Mouse (Mus musculus) regulatory T cell (primary cell): ENCODE results near the gene Syvn1.

Experiments
- in situ Hi-C: fragments of 300-600 bp; cut with MboI, MseI; formaldehyde crosslinking; loops from one replicate; pipeline ENCODE4 v1.15.1; 2025; ENCODE audit warnings: high pct_unique_total_duplicates

Gene Syvn1

GRCm38 (mm10) chr19:6046294-6047153 lies at the start of gene Syvn1:
Syvn1 (plus strand) TSS chr19:6046576.
- in situ Hi-C loops, result no loop called here

- in situ Hi-C loops, result no loop called here
Observed at GRCm38 (mm10) chr19:5998180-5998579, 48.2 kb upstream of the Syvn1 start.

- in situ Hi-C loops, result no loop called here
Observed at GRCm38 (mm10) chr19:5999969-6000368, 46.4 kb upstream of the Syvn1 start.

- in situ Hi-C loops, result no loop called here
Observed at GRCm38 (mm10) chr19:6005541-6005940, 40.8 kb upstream of the Syvn1 start.

- in situ Hi-C loops, result no loop called here
Observed at GRCm38 (mm10) chr19:6007013-6007412, 39.4 kb upstream of the Syvn1 start.

GRCm38 (mm10) chr19:6009137-6009536 lies 37.2 kb upstream of the Syvn1 start:
- in situ Hi-C loops, result no loop called here

GRCm38 (mm10) chr19:6013691-6014090 lies 32.7 kb upstream of the Syvn1 start:
- in situ Hi-C loops, result no loop called here

DNA sequence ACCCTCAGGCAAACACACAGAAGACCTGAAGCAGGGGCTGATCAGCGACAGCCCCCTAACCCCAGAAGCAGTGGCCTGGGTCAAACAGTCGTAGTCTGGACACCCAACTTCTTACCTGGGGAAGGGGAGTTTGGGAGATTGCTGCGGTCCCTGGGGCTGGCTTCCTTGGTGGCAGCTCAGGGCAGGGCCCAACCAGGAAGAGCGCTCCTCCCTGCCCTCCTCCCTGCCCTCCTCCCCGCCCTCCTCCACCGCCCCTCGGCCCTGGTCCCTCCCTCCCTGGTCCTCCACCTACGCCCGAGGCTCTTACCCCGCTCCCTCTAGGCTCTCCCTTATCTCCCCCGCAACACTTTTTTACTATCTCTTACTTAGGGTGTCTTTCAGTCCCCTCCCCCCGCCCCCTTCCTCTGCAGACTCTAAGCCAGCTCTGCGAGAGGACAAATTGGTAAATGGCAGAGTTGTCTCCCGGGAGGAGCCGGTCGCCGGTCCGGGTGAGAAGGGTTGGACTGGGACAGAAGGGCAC lies 31.3 kb upstream of the Syvn1 start:
- in situ Hi-C loops, result no loop called here

- in situ Hi-C loops, result no loop called here
Observed at GRCm38 (mm10) chr19:6015511-6016315, 30.7 kb upstream of the Syvn1 start, which contains the start of gene Capn1. Capn1 (minus strand) TSS chr19:6015897.

- in situ Hi-C loops, result no loop called here
Observed at GRCm38 (mm10) chr19:6016532-6016931, 29.8 kb upstream of the Syvn1 start.

DNA sequence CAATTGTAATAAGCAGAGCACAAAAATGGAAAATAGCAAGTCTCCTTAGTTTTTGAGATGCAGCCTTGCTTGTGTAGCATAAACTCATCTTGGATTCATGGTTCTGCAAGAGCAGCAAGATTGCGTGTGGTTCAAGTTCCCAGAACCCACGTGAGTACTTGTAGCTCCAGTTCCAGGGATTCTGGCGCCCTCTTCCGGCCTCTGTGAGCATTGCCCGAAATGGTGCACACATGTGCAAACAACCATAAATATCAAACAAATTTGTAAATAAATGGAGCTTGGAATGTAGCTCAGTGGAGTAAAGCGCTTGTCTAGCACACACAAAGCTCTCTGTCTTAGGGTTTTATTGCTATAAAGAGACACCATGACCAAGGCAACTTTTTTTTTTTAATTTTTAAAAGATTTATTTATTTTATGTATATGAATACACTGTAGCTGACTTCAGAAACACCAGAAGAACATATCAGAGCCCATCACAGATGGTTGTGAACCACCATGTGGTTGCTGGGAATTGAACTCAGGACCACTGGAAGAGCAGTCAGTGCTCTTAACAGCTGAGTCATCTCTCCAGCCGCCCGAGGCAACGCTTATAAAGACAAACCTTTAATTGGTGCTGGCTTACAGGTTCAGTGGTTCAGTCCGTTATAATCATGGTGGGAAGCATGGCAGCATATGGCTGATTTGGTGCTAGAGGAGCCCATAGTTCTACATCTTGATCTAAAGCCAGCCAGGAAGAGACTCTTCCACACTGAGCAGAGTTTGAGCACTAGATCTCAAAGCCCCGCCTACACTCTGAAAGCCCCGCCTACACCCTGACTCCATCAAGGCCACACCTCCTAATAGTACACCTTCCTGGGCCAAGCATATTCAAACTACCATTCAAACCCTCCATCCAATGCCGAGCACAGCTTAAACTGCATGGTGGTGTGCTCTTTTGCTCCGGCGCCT lies 28.0 kb upstream of the Syvn1 start:
- in situ Hi-C loops, result no loop called here

- in situ Hi-C loops, result no loop called here
Observed at GRCm38 (mm10) chr19:6020276-6020675, 26.1 kb upstream of the Syvn1 start.

DNA sequence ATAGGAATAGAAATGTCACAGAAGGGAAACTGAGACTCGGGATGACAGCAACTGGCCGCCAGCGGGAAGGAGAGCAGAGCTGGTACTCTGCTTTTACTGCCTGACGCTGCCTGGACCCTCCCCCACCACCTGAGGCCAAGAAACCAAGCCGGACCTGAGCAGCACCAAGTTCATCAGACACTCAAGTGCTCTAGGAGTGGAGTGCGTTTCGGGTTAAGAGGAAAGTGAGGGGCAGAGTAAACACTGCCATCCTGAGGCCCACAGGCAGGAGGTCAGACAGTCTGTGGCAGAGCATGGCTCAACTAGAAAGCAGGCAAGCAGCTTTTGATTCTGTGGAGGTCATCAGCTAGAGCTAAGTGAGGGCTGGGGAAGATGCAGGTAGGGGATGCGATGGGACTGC lies 23.3 kb upstream of the Syvn1 start:
- in situ Hi-C loops, result no loop called here

DNA sequence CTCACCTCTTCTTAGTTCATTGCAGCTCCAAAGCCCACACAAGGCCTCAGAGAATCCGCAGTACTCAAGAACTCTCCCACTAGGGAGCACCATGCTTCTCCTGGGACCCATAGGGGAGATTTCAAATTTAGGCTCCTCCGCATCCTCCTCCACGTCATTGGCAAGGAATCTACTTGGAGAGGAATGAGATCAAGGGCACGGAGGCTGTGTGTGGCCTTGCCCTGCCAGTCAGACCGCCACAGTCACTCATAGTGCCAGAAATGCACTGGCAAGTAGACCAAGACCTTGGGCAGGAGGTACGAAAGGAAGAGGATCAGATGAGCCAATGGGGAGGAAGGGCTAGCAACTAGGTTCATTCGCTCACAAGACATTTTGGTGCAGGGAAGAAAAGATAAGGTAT lies 22.4 kb upstream of the Syvn1 start:
- in situ Hi-C loops, result no loop called here

DNA sequence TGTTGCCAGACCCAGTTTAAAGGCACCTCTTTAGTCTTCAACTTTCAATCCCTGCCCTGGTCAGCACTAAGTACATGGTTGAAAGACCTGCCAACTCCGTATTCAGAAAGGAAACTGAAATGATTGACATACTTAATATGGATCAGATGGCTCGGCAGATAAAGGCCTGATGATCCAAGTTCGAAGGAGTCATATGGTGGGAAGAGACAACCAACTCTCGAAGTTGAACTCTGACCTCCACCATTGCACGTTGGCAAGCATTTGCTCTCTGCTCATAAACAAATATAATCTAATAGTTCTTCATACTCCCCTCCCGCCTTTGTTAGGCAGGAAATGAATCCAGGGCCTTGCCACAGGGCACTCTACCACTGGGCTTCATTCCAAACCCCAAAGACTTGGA lies 17.4 kb upstream of the Syvn1 start:
- in situ Hi-C loops, result no loop called here

DNA sequence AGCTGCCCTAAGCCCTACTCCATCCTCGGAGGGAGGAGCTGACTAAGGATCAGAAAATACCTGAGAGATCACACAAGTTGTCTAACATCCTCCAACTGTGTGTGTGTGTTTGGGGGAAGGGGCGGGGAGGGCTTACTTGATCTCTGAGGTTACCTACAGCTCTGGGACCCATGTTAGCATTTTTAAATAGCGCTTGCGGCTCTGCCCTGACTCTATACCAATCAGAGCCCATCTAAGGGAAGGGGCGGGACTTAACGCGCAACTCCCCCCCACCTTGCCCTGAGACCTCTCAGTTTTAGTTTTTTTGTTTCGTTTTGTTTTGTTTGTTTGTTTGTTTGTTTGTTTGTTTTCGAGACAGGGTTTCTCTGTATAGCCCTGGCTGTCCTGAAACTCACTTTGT lies 16.9 kb upstream of the Syvn1 start:
- in situ Hi-C loops, result no loop called here

DNA sequence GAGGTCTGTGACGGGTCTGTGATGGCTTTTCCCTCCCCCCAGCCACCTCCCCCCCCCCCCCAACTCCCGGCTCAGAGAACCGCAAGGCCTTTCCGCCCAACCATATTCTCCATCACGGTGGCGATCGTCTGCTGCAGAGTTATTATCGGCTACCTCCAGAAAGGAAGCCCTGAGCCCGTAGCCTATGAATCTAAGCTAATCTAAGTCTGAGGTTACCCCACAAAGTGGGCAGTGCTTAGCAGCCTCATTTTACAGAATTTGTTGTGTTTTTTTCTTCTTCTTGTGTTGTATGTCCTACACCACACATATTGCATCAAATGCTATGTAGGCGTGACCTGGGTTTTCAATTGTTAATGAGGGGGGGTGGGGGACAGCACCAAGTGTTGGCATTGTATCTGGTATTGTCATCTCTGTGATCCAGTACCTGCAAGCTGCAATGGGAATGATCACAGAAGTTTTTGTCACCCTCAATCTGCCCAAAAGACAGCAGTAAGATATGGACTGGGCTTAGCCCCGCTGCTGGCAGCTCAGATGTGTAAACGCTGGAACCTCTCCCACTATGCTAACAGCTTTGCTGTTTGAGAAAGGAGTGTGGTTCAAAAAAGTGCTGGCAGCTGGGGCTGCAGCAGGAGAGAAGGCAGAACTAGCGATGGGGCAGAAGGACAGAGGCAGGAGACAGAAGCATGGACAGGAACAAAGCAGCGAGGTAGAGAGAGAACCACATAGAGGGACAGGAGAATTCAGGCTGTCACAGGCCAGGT lies 15.7 kb upstream of the Syvn1 start:
- in situ Hi-C loops, result no loop called here

- in situ Hi-C loops, result no loop called here
Observed at GRCm38 (mm10) chr19:6035966-6036585, 10.3 kb upstream of the Syvn1 start.

GRCm38 (mm10) chr19:6037695-6038094 lies 8.7 kb upstream of the Syvn1 start:
- in situ Hi-C loops, result no loop called here

GRCm38 (mm10) chr19:6038326-6038725 lies 8.1 kb upstream of the Syvn1 start:
- in situ Hi-C loops, result no loop called here
